Mouse (Mus musculus) retina, postnatal 1 day (tissue): ENCODE results near the gene Maml1.

Experiments used
- DNase-seq: peaks from one replicate; pipeline ENCODE4 v3.0.0-alpha.2; 2012

Gene Maml1

GRCm38 (mm10) chr11:50216724-50217366 is 75.3 kb downstream of the Maml1 start:
- DNase-seq, result no peak

DNA sequence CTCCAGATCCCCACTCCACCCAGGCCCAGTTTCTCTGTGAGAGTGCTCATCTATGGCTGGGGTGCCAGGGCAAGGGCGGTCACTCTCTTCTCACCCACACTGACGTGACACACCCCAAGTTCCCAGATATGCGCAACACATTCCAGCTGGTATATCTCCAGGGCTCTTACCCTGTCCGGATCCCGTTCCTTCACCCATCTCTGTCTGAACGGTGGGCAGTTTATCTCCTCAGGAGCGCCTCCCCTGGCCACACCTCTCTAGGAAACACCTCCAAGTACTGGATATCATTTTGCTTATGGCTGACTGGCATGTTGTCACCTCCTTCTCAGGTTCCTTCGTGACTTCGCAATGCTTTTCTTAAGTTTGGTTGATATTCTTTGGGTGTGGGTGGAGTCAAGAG is 76.5 kb downstream of the Maml1 start:
- DNase-seq, result no peak

DNA sequence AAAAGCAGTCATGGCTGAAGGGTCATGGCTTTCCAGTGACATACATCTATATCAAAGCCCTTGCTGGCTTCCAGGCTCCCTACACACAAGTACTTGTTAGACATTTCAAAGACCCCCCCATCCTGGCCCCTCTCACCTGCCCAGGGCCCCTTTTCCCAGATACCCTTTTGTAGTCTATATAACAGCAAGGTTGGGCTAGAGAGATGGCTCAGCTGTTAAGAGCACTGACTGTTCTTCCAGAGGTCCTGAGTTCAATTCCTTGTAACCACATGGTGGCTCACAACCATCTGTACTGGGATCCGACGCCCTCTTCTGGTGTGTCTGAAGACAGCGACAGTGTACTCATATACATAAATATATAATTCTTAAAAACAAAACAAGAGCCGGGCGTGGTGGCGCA is 77.5 kb downstream of the Maml1 start:
- DNase-seq, result no peak

GRCm38 (mm10) chr11:50212848-50213758 is 79.0 kb downstream of the Maml1 start:
- peak; percentile 53 for DNase-seq

- no peak for DNase-seq
Measured at GRCm38 (mm10) chr11:50212060-50212739, 79.9 kb downstream of the Maml1 start.

DNA sequence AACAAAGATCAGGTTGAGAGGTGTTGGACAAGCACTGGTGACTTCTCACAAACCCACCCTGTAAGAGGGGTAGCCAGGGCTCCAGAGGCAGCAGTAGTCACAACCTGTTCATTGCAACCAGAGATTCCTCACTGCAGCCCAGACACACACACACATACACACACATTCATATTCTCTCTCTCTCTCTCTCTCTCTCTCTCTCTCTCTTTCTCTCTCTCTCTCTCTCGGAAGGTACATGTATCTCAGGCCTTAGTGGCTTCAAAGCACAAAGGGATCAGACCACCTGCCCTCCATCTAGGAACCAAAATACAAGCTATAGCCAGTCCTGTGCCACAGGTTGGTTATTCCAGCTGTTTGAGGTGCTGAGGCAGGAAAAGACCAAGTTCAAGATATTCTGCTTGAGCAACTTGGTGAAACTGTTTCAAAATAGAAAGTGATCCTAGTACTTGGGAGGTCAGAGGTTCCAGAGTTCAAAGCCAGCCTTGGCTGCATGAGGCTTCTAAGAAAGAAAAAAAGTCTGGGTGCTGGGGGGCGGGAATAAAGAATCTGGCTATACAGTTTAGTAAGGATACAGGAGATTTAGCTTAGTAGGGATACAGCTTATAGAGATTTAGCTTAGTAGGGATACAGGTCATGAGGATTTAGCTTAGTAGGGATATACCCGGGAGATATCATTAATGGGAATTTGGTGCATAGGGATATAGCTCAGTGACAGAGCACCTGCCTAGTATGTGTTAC is 80.6 kb downstream of the Maml1 start:
- no peak for DNase-seq

DNA sequence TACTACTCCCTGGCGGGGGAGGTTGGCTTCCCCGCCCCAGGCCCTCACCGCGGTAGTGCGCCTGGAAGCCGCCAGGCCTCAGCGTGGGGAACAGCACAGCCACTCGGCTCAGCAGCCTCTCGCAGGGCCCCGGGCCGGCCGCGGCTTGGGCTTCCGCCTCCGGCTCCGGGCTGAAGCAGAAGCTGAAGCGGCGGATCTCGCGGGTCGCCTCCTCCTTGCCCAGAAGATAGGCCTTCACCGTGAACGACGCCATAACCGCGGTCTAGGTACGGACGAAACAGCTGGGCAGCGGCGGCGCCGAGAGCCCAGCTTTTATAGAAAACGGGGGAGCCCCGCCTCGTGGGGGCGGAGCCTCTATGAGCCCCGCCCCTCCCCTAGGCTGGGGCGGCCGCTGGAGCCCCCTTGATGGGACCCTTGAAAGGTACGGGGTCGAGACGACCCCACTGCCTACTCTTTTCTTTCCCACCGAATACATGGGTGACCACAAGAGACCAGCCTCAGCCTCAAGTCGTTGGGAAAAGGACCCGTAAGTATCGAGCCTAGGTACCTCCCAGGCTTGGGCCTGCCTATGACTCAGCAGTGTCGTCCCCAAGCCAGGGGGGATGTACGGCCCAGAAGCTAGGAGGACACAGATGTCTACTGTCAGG is 81.5 kb downstream of the Maml1 start, which contains the start of the genes Sqstm1 and Mgat4b:
Gene Sqstm1 (minus strand): TSS at position 323 of the 647 bp plus-strand sequence.
Gene Mgat4b (plus strand): TSS at position 386 of the 647 bp plus-strand sequence.
- DNase-seq, result peak; percentile 83

- DNase-seq, result peak; percentile 97
Measured at GRCm38 (mm10) chr11:50210101-50210504, 82.0 kb downstream of the Maml1 start.

DNA sequence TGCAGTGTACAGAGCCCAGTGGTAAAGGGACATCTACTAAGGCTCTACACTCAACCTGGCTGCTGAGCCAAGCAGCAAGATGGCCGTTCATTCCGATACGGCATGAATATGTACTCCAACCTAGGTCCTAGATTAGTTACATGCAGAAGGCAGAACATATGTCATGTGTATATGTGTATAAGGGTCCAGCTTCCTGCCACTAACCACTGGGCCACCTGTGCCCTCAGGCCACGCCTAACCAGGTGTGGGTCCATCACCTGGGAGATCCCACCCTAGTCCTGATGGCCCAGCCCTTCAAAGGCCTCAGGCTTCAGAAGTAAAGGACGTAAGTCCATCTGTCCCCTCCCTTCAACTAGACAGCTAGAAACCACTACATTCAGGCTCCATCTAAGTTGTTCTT is 84.1 kb downstream of the Maml1 start:
- no peak for DNase-seq

DNA sequence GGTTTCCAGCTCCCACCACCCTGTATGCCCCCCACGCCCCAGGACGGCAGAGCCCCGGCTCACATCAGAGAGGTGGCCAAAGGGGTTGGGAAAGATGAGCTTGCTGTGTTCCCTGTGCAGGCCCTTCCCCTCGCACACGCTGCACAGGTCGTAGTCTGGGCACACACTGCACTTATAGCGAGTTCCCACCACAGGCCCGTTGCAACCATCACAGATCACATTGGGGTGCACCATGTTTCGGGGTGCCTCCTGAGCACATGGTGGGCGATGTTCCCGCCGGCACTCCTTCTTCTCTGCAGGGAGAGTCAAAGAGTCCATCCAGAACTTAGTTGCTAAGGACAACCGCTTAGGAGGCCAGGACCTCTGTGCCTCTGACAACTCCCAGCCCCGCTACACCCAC is 84.8 kb downstream of the Maml1 start:
- no peak for DNase-seq

GRCm38 (mm10) chr11:50206037-50206436 is 86.1 kb downstream of the Maml1 start:
- no peak for DNase-seq
